Mouse (Mus musculus) cerebellum, adult 9-11 months (tissue): Measurements from ENCODE around the gene Pbp2.

ENCODE experiments used
- DNase-seq: peaks from one replicate; pipeline ENCODE4 v3.0.0; 2022

Pbp2 gene

GRCm38 (mm10) chr6:135310305-135310704 is at the start of gene Pbp2:
TSS of gene Pbp2 (minus strand) at chr6:135310405.
- DNase-seq, result no peak

- DNase-seq, result no peak
Measured at GRCm38 (mm10) chr6:135354953-135355352, 44.7 kb upstream of the Pbp2 start.

- no peak for DNase-seq
Measured at GRCm38 (mm10) chr6:135352537-135352936, 42.3 kb upstream of the Pbp2 start.

- DNase-seq, result no peak
Measured at GRCm38 (mm10) chr6:135351638-135352302, 41.6 kb upstream of the Pbp2 start.

GRCm38 (mm10) chr6:135341076-135341378 is 30.8 kb upstream of the Pbp2 start:
- no peak for DNase-seq

GRCm38 (mm10) chr6:135340355-135341075 is 30.3 kb upstream of the Pbp2 start:
- DNase-seq, result no peak

GRCm38 (mm10) chr6:135336376-135336775 is 26.2 kb upstream of the Pbp2 start:
- DNase-seq, result no peak

DNA sequence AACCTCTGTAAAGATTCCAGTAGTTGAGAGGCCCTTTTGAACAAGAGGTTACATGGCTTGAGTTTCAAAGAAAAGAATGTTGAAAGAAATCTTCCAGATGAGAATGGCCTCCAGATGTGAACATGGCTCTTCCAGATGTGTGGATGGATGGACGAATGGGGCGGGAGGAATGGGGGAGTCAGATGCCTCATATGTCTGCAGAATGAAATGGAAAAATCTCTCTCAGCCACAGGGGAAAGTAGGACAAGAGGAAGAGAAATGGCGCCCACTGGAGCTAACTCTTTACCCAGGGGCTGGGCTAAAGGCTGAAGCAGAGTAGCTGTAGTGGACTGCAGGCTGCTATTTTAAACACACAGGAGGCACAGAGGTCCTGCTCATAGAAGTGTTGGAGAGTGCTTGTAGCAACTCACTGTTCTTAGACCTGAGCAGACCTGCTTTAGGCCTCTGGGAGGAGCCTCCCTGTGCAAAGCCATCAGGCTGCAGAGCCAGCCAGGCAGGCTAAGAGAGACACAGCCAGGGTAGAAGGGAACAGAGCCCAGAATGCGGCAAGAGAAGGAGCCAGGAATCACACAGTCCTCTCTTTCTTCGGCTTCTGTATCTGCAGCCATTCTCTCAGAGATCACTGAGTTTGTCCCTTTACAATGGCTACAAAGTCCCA is 23.9 kb upstream of the Pbp2 start:
- DNase-seq, result no peak

DNA sequence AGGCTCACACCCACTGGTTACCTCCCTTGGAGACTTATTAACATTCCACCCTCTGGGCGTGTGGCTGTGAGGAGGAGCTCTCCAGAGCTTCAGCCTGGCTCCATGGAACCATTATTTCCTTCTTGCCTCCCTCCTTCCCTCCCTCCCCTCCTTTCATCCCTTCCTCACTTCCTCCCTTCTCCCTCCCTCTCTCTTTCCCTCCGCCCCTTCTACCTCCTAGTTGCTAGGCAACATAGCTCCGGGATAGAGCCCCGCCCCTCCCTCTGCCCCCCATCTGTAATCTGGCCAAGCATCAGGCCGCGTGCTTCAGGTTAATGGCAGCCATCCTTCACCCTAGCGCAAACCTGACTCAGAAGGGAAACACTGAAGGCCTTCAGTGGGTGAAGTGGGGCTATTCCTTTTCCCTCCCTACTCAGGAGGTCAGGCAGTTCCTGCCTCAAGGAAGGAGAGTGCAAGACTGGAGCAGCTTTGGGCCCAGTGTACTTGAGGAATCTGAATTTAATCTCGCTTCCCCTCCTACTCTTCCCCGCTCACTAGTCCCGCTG is 22.6 kb upstream of the Pbp2 start:
- no peak for DNase-seq

DNA sequence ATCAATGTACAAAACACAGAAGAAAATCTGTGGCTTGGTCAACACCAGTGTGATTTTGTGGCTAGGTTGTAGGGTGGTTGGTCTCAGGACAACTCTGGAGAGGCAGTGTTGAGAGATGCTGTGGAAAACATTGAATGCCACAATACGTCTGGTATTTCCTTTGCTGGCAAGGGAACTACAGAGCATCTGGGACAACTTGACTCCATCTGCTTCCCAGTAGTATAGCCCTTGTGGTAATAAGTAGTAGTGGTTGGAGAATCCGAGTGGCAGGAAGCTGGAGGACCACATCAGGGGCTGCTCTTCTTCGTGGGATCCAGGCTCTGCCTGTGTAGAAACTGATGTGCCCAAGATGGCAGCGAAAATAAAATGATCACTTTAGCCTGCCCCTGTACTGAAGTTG is 21.7 kb upstream of the Pbp2 start:
- no peak for DNase-seq

- DNase-seq, result no peak
Measured at GRCm38 (mm10) chr6:135326847-135327246, 16.6 kb upstream of the Pbp2 start.

- no peak for DNase-seq
Measured at GRCm38 (mm10) chr6:135324686-135325300, 14.6 kb upstream of the Pbp2 start.

- no peak for DNase-seq
Measured at GRCm38 (mm10) chr6:135324111-135324510, 13.9 kb upstream of the Pbp2 start.

DNA sequence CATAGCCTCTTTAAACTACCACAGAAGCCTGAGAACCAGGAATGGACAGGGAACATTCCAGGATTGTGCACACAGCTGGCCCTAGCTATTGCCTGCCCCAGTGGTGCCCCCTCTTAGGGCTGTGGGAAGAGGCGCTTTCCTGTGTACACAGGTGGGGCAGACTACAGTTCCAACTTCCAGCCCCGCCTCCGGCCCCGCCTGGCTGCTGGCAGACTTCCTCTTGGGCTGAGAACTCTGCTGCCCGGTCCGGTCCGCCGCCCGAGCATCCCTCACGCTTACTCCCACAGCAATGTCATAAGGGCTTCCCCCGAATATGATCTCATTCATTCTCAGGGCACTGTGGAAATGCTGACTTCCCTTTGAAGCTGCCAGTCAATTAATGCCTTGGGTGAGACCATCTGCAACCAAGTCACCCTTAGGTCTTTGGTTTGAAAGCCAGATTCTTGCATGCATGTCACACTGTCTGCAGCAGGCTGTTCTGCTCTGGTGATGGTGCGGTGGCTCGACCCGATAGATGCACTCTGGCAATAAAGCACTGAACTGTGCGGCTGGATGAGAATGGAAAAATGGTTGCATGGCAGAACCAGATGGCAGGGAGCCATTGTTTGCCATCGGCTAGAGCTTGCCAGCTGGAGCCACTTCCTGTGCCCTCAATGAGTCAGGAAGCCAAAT is 13.2 kb upstream of the Pbp2 start:
- DNase-seq, result peak; percentile 24

- no peak for DNase-seq
Measured at GRCm38 (mm10) chr6:135322749-135323148, 12.5 kb upstream of the Pbp2 start.

GRCm38 (mm10) chr6:135319431-135319933 is 9.3 kb upstream of the Pbp2 start:
- no peak for DNase-seq

- no peak for DNase-seq
Measured at GRCm38 (mm10) chr6:135316141-135316540, 5.9 kb upstream of the Pbp2 start.

- DNase-seq, result no peak
Measured at GRCm38 (mm10) chr6:135313981-135314380, 3.8 kb upstream of the Pbp2 start.

DNA sequence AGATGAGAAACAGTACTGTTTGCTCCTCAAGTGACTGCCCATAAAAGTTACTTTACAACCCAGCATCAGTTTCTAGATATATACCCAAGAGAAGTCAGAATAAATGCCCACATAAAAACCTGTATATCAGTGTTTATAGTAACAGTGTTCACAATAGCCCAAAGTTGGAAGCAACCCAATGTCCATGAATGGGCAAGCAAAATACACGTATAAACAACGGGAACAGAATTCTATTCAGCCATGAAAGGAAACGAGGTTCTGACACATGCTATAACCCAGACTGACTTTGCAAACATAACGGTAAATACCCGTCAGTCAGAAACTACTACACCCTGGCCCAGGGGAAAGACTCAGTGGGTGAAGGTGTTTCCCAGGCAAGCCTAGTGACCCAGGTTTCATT is 1.8 kb upstream of the Pbp2 start:
- DNase-seq, result no peak

DNA sequence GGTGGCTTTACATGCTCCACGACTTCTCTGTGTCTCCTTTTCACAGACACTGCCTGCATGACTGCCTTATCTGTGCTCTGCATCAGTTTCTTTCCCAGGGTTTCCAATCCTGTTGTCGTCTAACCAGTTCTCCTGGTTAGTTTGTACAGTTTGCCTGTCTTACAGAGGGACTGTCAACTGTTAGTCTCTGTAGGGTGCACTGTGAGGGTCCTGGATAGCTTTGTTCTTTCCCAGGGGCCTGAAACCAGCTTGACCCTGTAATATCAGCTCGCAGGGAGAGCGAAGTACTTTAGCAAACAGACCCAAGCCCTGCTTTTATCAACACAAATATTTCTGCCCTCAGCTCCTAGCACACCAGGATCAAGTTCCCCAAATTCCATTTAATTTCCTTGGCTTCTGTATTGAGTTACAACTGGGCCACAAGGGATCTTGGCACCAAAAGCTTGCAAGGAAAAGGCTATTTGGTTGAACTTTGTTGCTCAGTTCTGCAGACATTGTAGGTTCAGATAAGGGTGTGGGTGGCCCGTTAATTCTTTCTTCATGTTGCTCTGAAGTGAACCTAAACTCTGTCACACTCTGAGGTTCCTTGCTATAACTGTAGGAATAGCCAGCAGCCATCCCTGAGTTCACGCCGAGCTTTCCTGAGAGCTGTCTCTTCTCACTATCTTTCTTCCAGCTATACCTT is 5.5 kb downstream of the Pbp2 start:
- no peak for DNase-seq

DNA sequence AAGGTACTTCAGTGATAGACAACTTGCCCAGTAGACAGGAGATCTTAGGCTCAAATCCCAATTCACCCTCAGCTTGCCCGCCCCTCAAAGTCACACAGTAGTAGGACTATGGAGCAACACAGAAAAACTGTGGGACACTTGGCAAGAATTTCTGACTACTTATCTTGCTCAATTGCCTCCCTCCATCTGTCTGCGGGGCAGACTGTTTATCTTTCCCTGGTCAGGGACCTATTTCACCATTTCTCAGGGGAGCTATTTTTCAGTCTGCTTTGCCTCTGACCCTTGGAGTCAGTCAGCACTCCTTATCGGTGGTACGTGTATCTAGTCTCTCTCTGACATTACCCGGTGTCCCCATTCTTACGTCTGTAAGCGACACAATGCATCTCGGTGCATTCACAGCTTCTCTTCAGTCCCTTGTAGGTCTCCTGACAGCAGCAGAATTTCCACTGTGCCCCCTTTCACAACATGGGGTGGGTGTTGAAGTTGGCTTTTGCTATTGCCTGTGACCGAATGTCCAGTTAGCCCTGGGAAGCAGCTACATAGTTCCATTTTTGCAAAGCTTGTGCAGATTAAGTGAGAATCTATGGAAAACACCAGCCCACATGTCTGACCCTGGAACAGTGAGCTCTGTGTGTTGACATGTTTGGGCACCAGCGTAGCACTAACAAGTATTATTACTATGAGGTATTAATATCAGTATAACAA is 7.6 kb downstream of the Pbp2 start:
- DNase-seq, result no peak

GRCm38 (mm10) chr6:135300469-135300868 is 9.7 kb downstream of the Pbp2 start:
- DNase-seq, result no peak
